Mouse (Mus musculus) hindbrain, embryonic 13.5 days (tissue): ENCODE data around the gene Tob2. TPM values are rescaled to one million over a fixed set of nuclear protein-coding genes. Genes with fewer than 3 reads are reported as not detected.

ENCODE experiments used
- ATAC-seq: fragments of 200-750 bp; cut with Nextera tagmentation; 2 replicates; pipeline ENCODE4 v1.8.0; 2017; ENCODE audit warnings: moderate TSS enrichment; ENCODE audit not compliant: low FRiP score
- H3K27ac ChIP-seq: fragments of 300-500 bp; sonication (generic); 2 replicates; pipeline ENCODE4 v1.5.1; 2015; ENCODE audit warnings: inconsistent platforms, mild to moderate bottlenecking, moderate library complexity
- H3K27me3 ChIP-seq: fragments of 300-500 bp; sonication (generic); 2 replicates; pipeline ENCODE4 v1.6.1; 2015; ENCODE audit warnings: mild to moderate bottlenecking, inconsistent platforms
- H3K36me3 ChIP-seq: fragments of 300-500 bp; sonication (generic); 2 replicates; pipeline ENCODE4 v1.6.1; 2015; ENCODE audit warnings: mild to moderate bottlenecking, inconsistent platforms
- H3K4me1 ChIP-seq: fragments of 300-500 bp; sonication (generic); replicated peaks from 2 replicates; pipeline ENCODE4 v1.6.1; 2015; ENCODE audit warnings: inconsistent platforms
- H3K4me2 ChIP-seq: fragments of 300-500 bp; sonication (generic); 2 replicates; pipeline ENCODE4 v1.6.1; 2015; ENCODE audit warnings: inconsistent platforms, mild to moderate bottlenecking, moderate library complexity
- H3K4me3 ChIP-seq: fragments of 300-500 bp; sonication (generic); 2 replicates; pipeline ENCODE4 v1.5.1; 2015; ENCODE audit warnings: mild to moderate bottlenecking, inconsistent platforms
- H3K9ac ChIP-seq: fragments of 300-500 bp; sonication (generic); 2 replicates; pipeline ENCODE4 v1.6.1; 2015; ENCODE audit warnings: mild to moderate bottlenecking, inconsistent platforms
- H3K9me3 ChIP-seq: fragments of 300-500 bp; sonication (generic); 2 replicates; pipeline ENCODE4 v1.6.1; 2016; ENCODE audit warnings: inconsistent platforms
- WGBS: fragments of 180-500 bp; shearing (Covaris S2); methylation state at CpG from one replicate; pipeline ENCODE4 v1.1.7; 2015; 5-methylcytosine and 5-hydroxymethylcytosine counted together
- polyA plus RNA-seq: library from polyadenylated mRNA; unstranded; fragments of >200 nt; fragmentation: Nextera tagmentation; extraction: Ambion mirVana; gene quantifications from 2 replicates; pipeline ENCODE4 v1.2.1, GENCODE M21; 2015

Tob2 gene
- polyA plus RNA-seq, 1 experiment from 2014 or later, result 15.7 TPM

GRCm38 (mm10) chr15:81812696-81813631 lies 45.6 kb downstream of the Tob2 start:
- Histone ChIP-seq H3K27ac (no peak overlapping the region), H3K36me3 (peaks cover 32% of the 10 kb centered on the region), H3K4me2 (peak overlapping the region; percentile 82), H3K27me3 (no peaks in the 10 kb centered on the region), H3K4me3 (peak overlapping the region; percentile 76), H3K9me3 (no peaks in the 10 kb centered on the region), H3K4me1 (peaks cover 42% of the 10 kb centered on the region), H3K9ac (peak overlapping the region; percentile 91)
- whole genome bisulfite sequencing, result 79% methylated on average over 7 of the region's 7 CpGs
- no peak for ATAC-seq

DNA sequence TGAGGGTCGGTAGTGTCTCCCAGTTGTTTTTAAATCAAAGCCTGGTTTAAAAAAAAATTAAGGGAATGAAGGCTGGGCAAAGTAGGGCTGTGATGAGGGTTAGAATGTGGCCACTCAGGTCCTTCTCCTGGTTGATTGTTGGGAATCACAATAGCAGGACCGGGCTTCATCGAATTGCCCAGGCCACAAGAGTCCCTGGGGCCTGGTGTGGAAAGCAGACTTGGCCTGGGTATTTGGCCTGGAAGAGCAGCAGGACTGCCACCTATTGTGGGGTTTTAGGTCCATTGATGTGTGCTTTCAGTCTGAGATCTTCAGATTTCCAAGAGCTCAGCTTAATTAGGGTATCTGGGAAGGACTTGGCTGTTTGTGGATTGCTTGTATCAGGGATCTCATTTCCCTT lies 46.3 kb downstream of the Tob2 start:
- ATAC-seq, result no peak
- peak overlapping the region; percentile 91 for H3K9ac ChIP-seq
- peaks cover 26% of the 10 kb centered on the region for H3K36me3 ChIP-seq
- 25% methylated on average over 3 of the region's 3 CpGs for WGBS
- no peaks in the 10 kb centered on the region for H3K27me3 ChIP-seq
- H3K9me3 ChIP-seq, result no peaks in the 10 kb centered on the region
- peaks cover 42% of the 10 kb centered on the region for H3K4me1 ChIP-seq
- H3K27ac ChIP-seq, result 0 out of 2 replicates have a peak overlapping the region, but pooled peaks have one; percentile 86
- H3K4me3 ChIP-seq, result peak overlapping the region; percentile 76
- H3K4me2 ChIP-seq, result peak overlapping the region; percentile 82

GRCm38 (mm10) chr15:81811599-81811996 lies 47.0 kb downstream of the Tob2 start:
- Histone ChIP-seq H3K27ac (peak overlapping the region; percentile 86), H3K36me3 (peaks cover 19% of the 10 kb centered on the region), H3K4me3 (peak overlapping the region; percentile 76), H3K27me3 (no peaks in the 10 kb centered on the region), H3K9ac (peak overlapping the region; percentile 91), H3K9me3 (no peaks in the 10 kb centered on the region), H3K4me2 (peak overlapping the region; percentile 82), H3K4me1 (peaks cover 42% of the 10 kb centered on the region)
- under 1% methylated on average over 21 of the region's 26 CpGs for WGBS
- peak; percentile 3; the same call in 1 of the 2 replicates for ATAC-seq

DNA sequence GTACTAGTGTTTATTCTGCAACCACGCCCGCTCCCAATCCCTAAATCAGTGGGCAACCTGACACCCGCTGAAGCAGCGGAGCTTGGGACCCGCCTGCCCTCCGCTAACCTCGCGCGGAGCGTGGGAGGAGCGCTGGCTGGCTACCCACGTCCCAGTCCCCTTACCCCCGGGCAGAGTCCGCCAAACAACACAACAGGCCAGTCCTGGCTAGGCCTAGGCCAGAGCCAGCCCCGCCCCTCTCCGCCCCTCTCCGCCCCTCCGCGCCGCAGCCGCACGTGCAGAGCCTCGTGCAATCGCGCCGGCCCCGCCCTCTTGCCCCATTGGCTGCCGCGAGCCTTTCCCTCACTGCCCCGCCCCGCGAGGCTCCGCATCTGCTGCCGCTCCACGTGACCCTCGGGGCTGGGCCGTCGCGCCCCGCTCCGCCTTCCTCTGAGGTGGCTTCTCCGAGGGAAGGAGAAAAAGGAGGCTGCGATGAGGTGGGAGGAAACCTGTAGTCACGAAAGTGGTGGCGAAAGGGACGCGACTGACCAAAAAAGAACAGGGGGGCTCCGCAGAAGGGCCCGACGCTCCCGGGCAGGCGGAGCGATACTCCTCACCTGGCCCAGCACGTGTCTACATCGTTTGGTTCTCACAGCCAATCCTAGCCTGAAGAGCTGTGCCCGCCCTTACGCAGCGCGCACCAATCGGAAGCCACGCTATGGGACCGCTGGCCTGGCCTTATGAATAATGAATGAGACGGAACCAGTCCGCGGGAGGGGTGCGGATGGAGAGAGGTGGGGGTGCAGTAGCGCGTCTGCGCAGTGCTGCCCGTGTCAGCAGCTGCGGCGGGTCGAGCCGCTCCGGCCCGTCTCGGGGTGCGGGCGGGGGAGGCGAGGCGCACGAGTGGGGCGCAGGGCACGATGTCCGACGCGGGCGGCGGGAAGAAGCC lies 47.7 kb downstream of the Tob2 start:
- H3K4me3 ChIP-seq, result peak overlapping the region; percentile 76
- peak overlapping the region; percentile 82 for H3K4me2 ChIP-seq
- under 1% methylated on average over 82 of the region's 89 CpGs for WGBS
- H3K9ac ChIP-seq, result peak overlapping the region; percentile 91
- H3K27me3 ChIP-seq, result no peaks in the 10 kb centered on the region
- peak overlapping the region; percentile 88 for H3K27ac ChIP-seq
- H3K4me1 ChIP-seq, result peaks cover 44% of the 10 kb centered on the region
- H3K36me3 ChIP-seq, result peaks cover 12% of the 10 kb centered on the region
- ATAC-seq, result peak; percentile 100
- H3K9me3 ChIP-seq, result no peaks in the 10 kb centered on the region

GRCm38 (mm10) chr15:81810150-81810549 lies 48.4 kb downstream of the Tob2 start:
- Histone ChIP-seq H3K27ac (peak overlapping the region; percentile 88), H3K4me2 (peak overlapping the region; percentile 82), H3K9me3 (no peaks in the 10 kb centered on the region), H3K4me1 (peaks cover 52% of the 10 kb centered on the region), H3K27me3 (no peaks in the 10 kb centered on the region), H3K36me3 (peaks cover 4% of the 10 kb centered on the region), H3K9ac (peak overlapping the region; percentile 73), H3K4me3 (peak overlapping the region; percentile 76)
- ATAC-seq, result no peak
- under 1% methylated on average over 10 of the region's 10 CpGs for WGBS

DNA sequence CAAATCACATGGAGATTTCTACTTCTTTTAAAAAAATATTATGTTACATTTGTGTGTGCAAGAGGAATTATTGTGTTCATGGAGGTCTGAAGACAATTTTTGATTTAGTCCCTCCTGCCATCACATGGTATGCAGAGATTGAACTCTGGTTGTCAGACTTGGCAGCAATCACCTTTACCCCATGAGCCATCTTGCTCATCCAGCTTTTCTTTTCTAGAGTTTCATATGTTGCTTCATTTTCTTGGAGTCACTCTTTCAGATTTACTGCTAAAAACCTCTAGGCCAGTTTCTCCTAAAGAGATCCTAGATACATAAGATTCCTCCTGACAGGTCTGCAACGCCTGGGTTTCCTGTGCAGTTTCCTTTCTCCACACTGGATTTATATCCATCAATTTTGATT lies 49.0 kb downstream of the Tob2 start:
- 55% methylated on average over 1 of the region's 1 CpGs for WGBS
- Histone ChIP-seq H3K27me3 (no peaks in the 10 kb centered on the region), H3K4me3 (no peak overlapping the region), H3K4me2 (peak overlapping the region; percentile 82), H3K4me1 (peaks cover 57% of the 10 kb centered on the region), H3K9ac (peak overlapping the region; percentile 73), H3K27ac (peak overlapping the region; percentile 88), H3K9me3 (no peaks in the 10 kb centered on the region), H3K36me3 (no peaks in the 10 kb centered on the region)
- no peak for ATAC-seq

- Histone ChIP-seq H3K4me2 (no peak overlapping the region), H3K4me3 (no peak overlapping the region), H3K36me3 (no peaks in the 10 kb centered on the region), H3K4me1 (peaks cover 52% of the 10 kb centered on the region), H3K27me3 (no peaks in the 10 kb centered on the region), H3K9me3 (no peaks in the 10 kb centered on the region), H3K27ac (no peak overlapping the region), H3K9ac (no peak overlapping the region)
- 62% methylated on average over 2 of the region's 2 CpGs for WGBS
- no peak for ATAC-seq
Measured at GRCm38 (mm10) chr15:81808799-81809198, 49.8 kb downstream of the Tob2 start.

DNA sequence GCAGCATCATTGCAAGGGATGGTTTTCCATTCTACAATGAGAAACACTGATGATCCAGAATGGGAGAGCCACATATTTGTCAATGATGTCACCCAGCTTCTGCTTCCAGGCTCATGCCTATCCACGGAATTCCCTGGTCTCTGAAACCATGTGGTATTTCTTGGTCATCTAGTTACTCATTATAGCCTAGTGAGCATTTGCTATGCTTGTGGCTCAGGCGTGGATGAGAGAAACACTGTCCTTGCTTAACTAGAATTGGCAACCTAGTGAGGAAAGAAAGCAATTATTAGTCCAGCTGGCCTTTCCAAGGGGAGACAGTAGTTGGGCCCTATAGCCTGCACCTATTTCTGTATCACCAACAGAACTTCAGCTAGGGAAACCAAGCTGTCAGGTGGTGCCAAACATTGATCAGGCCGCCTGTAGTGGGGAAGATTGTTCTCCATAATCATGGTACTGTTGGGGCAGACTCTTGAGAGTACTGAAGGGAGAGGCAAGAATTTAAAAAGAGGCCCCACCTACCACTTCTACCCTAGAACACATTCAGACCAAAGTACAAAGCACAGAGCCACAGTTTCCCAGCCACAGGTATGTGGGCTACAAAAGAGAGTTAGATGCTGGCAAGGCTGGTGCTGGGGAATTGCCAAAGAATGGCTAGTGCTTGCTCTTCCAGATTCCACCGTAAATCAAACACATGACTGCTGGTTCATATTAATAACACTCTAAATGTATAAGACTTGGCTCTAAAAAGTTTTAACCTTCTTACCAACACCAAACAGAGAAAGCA lies 51.8 kb downstream of the Tob2 start:
- Histone ChIP-seq H3K9me3 (no peaks in the 10 kb centered on the region), H3K4me2 (no peak overlapping the region), H3K4me1 (peaks cover 52% of the 10 kb centered on the region), H3K4me3 (no peak overlapping the region), H3K36me3 (no peaks in the 10 kb centered on the region), H3K9ac (no peak overlapping the region), H3K27me3 (no peaks in the 10 kb centered on the region), H3K27ac (no peak overlapping the region)
- 85% methylated on average over 4 of the region's 4 CpGs for WGBS
- ATAC-seq, result no peak

DNA sequence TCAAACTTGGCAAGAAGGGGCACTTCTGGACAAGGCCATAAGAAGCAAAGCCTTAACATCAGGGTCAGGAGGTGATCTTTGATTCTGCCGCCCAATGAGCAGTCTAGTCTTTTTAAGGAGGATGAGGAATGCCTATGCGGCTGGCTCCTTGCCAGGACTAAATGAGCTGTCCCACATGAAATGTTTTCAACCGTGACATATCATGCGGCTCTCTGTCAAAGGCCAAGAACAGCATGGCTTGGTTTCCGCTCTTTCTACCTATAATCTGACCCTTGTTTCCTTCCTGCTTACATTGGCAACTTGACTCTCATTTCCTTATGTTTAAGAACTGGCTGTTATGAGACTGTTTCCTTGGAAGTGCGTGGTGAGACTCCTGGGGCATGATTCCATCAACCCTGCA lies 53.0 kb downstream of the Tob2 start:
- peaks cover 50% of the 10 kb centered on the region for H3K4me1 ChIP-seq
- H3K4me2 ChIP-seq, result no peak overlapping the region

GRCm38 (mm10) chr15:81804883-81805282 lies 53.7 kb downstream of the Tob2 start:
- H3K9ac ChIP-seq, result no peak overlapping the region
- H3K36me3 ChIP-seq, result no peaks in the 10 kb centered on the region
- peaks cover 44% of the 10 kb centered on the region for H3K4me1 ChIP-seq
- H3K9me3 ChIP-seq, result no peaks in the 10 kb centered on the region
- ATAC-seq, result no peak
- H3K4me3 ChIP-seq, result no peak overlapping the region
- no peak overlapping the region for H3K4me2 ChIP-seq
- WGBS, result 82% methylated on average over 3 of the region's 3 CpGs
- no peak overlapping the region for H3K27ac ChIP-seq
- H3K27me3 ChIP-seq, result no peaks in the 10 kb centered on the region

More for the DNA sequence above, 53.0 kb downstream of the Tob2 start:
- no peak overlapping the region for H3K27ac ChIP-seq
- 54% methylated on average over 6 of the region's 6 CpGs for WGBS
- H3K9ac ChIP-seq, result 0 out of 2 replicates have a peak overlapping the region, but pooled peaks have one; percentile 21
- no peaks in the 10 kb centered on the region for H3K27me3 ChIP-seq
- no peak for ATAC-seq
- no peaks in the 10 kb centered on the region for H3K9me3 ChIP-seq
- no peak overlapping the region for H3K4me3 ChIP-seq
- H3K36me3 ChIP-seq, result no peaks in the 10 kb centered on the region

GRCm38 (mm10) chr15:81804172-81804571 lies 54.4 kb downstream of the Tob2 start:
- ATAC-seq, result no peak
- no peak overlapping the region for H3K27ac ChIP-seq
- no peak overlapping the region for H3K9ac ChIP-seq
- 59% methylated on average over 1 of the region's 1 CpGs for WGBS
- H3K4me2 ChIP-seq, result no peak overlapping the region
- no peaks in the 10 kb centered on the region for H3K36me3 ChIP-seq
- no peaks in the 10 kb centered on the region for H3K9me3 ChIP-seq
- H3K4me3 ChIP-seq, result no peak overlapping the region
- no peaks in the 10 kb centered on the region for H3K27me3 ChIP-seq
- peaks cover 39% of the 10 kb centered on the region for H3K4me1 ChIP-seq
